Mouse (Mus musculus): ENCODE results near the gene Tox2.

The Tox2 gene

GRCm38 (mm10) chr2:163203635-163204547 is 966 bp downstream of the Tox2 start:
- in situ Hi-C loops (cut with MboI; ENCODE audit: low pct_unique_long_range_greater_than_20kb in 1 of 2, low sequenced_read_pairs in 2 of 2, unreplicated experiment in 1 of 2), result loop anchor here in 1 of 2 experiments (25.0 kb wide), 1 partner anchor 133 kb away; no protein-coding TSS in a partner anchor

GRCm38 (mm10) chr2:163204548-163205261 is 1.8 kb downstream of the Tox2 start:
- in situ Hi-C loops (cut with MboI; ENCODE audit: low pct_unique_long_range_greater_than_20kb in 1 of 2, low sequenced_read_pairs in 2 of 2, unreplicated experiment in 1 of 2), result loop anchor here in 1 of 2 experiments (25.0 kb wide), 1 partner anchor 133 kb away; no protein-coding TSS in a partner anchor

GRCm38 (mm10) chr2:163205262-163205647 is 2.3 kb downstream of the Tox2 start:
- in situ Hi-C loops (cut with MboI; ENCODE audit: low pct_unique_long_range_greater_than_20kb in 1 of 2, low sequenced_read_pairs in 2 of 2, unreplicated experiment in 1 of 2), result loop anchor here in 1 of 2 experiments (25.0 kb wide), 1 partner anchor 132 kb away; no protein-coding TSS in a partner anchor

GRCm38 (mm10) chr2:163205737-163206490 is 3.0 kb downstream of the Tox2 start:
- in situ Hi-C loops (cut with MboI; ENCODE audit: low pct_unique_long_range_greater_than_20kb in 1 of 2, low sequenced_read_pairs in 2 of 2, unreplicated experiment in 1 of 2), result loop anchor here in 1 of 2 experiments (25.0 kb wide), 1 partner anchor 131 kb away; no protein-coding TSS in a partner anchor

GRCm38 (mm10) chr2:163207315-163207714 is 4.4 kb downstream of the Tox2 start:
- in situ Hi-C loops (cut with MboI; ENCODE audit: low pct_unique_long_range_greater_than_20kb in 1 of 2, low sequenced_read_pairs in 2 of 2, unreplicated experiment in 1 of 2), result loop anchor here in 1 of 2 experiments (25.0 kb wide), 1 partner anchor 130 kb away; no protein-coding TSS in a partner anchor

GRCm38 (mm10) chr2:163209139-163209538 is 6.2 kb downstream of the Tox2 start:
- in situ Hi-C loops (cut with MboI; ENCODE audit: low pct_unique_long_range_greater_than_20kb in 1 of 2, low sequenced_read_pairs in 2 of 2, unreplicated experiment in 1 of 2), result loop anchor here in 1 of 2 experiments (25.0 kb wide), 1 partner anchor 128 kb away; no protein-coding TSS in a partner anchor

- in situ Hi-C loops (cut with MboI; ENCODE audit: low pct_unique_long_range_greater_than_20kb in 1 of 2, low sequenced_read_pairs in 2 of 2, unreplicated experiment in 1 of 2), result loop anchor here (5.0 to 25.0 kb wide), 2 partner anchors 119 to 124 kb away; no protein-coding TSS in a partner anchor
Measured at GRCm38 (mm10) chr2:163213085-163213484, 10.2 kb downstream of the Tox2 start.

GRCm38 (mm10) chr2:163218095-163218494 is 15.2 kb downstream of the Tox2 start:
- in situ Hi-C loops (cut with MboI; ENCODE audit: low pct_unique_long_range_greater_than_20kb in 1 of 2, low sequenced_read_pairs in 2 of 2, unreplicated experiment in 1 of 2), result loop anchor here in 1 of 2 experiments (25.0 kb wide), 1 partner anchor 119 kb away; no protein-coding TSS in a partner anchor

- in situ Hi-C loops (cut with MboI; ENCODE audit: low pct_unique_long_range_greater_than_20kb in 1 of 2, low sequenced_read_pairs in 2 of 2, unreplicated experiment in 1 of 2), result loop anchor here in 1 of 2 experiments (25.0 kb wide), 1 partner anchor 119 kb away; no protein-coding TSS in a partner anchor
Measured at GRCm38 (mm10) chr2:163218571-163218970, 15.6 kb downstream of the Tox2 start.

GRCm38 (mm10) chr2:163219447-163219846 is 16.5 kb downstream of the Tox2 start:
- in situ Hi-C loops (cut with MboI; ENCODE audit: low pct_unique_long_range_greater_than_20kb in 1 of 2, low sequenced_read_pairs in 2 of 2, unreplicated experiment in 1 of 2), result loop anchor here in 1 of 2 experiments (25.0 kb wide), 1 partner anchor 118 kb away; no protein-coding TSS in a partner anchor

GRCm38 (mm10) chr2:163220706-163221105 is 17.8 kb downstream of the Tox2 start:
- in situ Hi-C loops (cut with MboI; ENCODE audit: low pct_unique_long_range_greater_than_20kb in 1 of 2, low sequenced_read_pairs in 2 of 2, unreplicated experiment in 1 of 2), result loop anchor here in 1 of 2 experiments (25.0 kb wide), 1 partner anchor 117 kb away; no protein-coding TSS in a partner anchor

GRCm38 (mm10) chr2:163225302-163225701 is 22.4 kb downstream of the Tox2 start:
- in situ Hi-C loops (cut with MboI; ENCODE audit: low pct_unique_long_range_greater_than_20kb in 1 of 2, low sequenced_read_pairs in 2 of 2, unreplicated experiment in 1 of 2), result no loop called here

- in situ Hi-C loops (cut with MboI; ENCODE audit: low pct_unique_long_range_greater_than_20kb in 1 of 2, low sequenced_read_pairs in 2 of 2, unreplicated experiment in 1 of 2), result no loop called here
Measured at GRCm38 (mm10) chr2:163229050-163229449, 26.1 kb downstream of the Tox2 start.

- in situ Hi-C loops (cut with MboI; ENCODE audit: low pct_unique_long_range_greater_than_20kb in 1 of 2, low sequenced_read_pairs in 2 of 2, unreplicated experiment in 1 of 2), result no loop called here
Measured at GRCm38 (mm10) chr2:163231781-163232534, 29.0 kb downstream of the Tox2 start.

- in situ Hi-C loops (cut with MboI; ENCODE audit: low pct_unique_long_range_greater_than_20kb in 1 of 2, low sequenced_read_pairs in 2 of 2, unreplicated experiment in 1 of 2), result no loop called here
Measured at GRCm38 (mm10) chr2:163233666-163234065, 30.7 kb downstream of the Tox2 start.

GRCm38 (mm10) chr2:163236057-163236456 is 33.1 kb downstream of the Tox2 start:
- in situ Hi-C loops (cut with MboI; ENCODE audit: low pct_unique_long_range_greater_than_20kb in 1 of 2, low sequenced_read_pairs in 2 of 2, unreplicated experiment in 1 of 2), result no loop called here

GRCm38 (mm10) chr2:163237999-163238529 is 35.1 kb downstream of the Tox2 start:
- in situ Hi-C loops (cut with MboI; ENCODE audit: low pct_unique_long_range_greater_than_20kb in 1 of 2, low sequenced_read_pairs in 2 of 2, unreplicated experiment in 1 of 2), result no loop called here
